Mouse (Mus musculus) Muller cell, postnatal 12 days (primary cell): ENCODE data around the gene Gm21820.
"Not testable (repeated sequence)": the region's sequence is repeated elsewhere in the genome, so short reads cannot be mapped to it uniquely, and the experiment has no call there.

Experiments
- DNase-seq: peaks from one replicate; pipeline ENCODE4 v3.0.0-alpha.2; 2015; ENCODE audit errors: inconsistent ontology term

Gene Gm21820

GRCm38 (mm10) chrY:5249341-5249740 lies at the start of gene Gm21820:
Gene Gm21820, minus strand, starts transcription at chrY:5249441.
- DNase-seq: not testable (repeated sequence)
